Mouse (Mus musculus) spleen, adult 2 months (tissue): ENCODE measurements at regions not wholly inside any gene's neighbourhood (a gene's known extent, or its start where the extent isn't known, plus 50 kb on each side); places are given as distances from the start of the nearest gene placed in this dataset.

Source experiments
- CTCF ChIP-seq: fragments of 200-500 bp; IDR thresholded peaks from 2 replicates; pipeline ENCODE4 v1.5.1; 2011; ENCODE audit warnings: mild to moderate bottlenecking, inconsistent platforms; ENCODE audit not compliant: insufficient read depth, insufficient read length, insufficient replicate concordance; ENCODE audit errors: extremely low read depth
- POLR2A ChIP-seq: fragments of 200-500 bp; IDR thresholded peaks from 2 replicates; pipeline ENCODE4 v1.6.1; 2011; ENCODE audit warnings: low read depth, low read length, inconsistent platforms

- TF ChIP-seq CTCF, result no peak
- TF ChIP-seq POLR2A, result no peak
Measured at GRCm38 (mm10) chr9:41229225-41229582, 67.7 kb upstream of the Ubash3b start.
